Mouse (Mus musculus): ENCODE measurements around the gene Abtb2.

- TF ChIP-seq CTCF (IDR thresholded peaks at IDR 0.05; ENCODE audit: borderline replicate concordance, insufficient read depth, low read depth, low read length) (no peak), POLR2A (IDR thresholded peaks at IDR 0.05; ENCODE audit: borderline replicate concordance, insufficient read depth, low read length) (no peak)
These were observed 196.4 kb downstream of the Abtb2 start for GRCm38 (mm10) chr2:103762492-103762891.

Measured in cerebellum, adult 2 months (tissue).